Mouse (Mus musculus) testis, adult 2 months (tissue): ENCODE measurements around the gene 1700102P08Rik.

Experiments used
- CTCF ChIP-seq: fragments of 200-500 bp; IDR thresholded peaks from 2 replicates; pipeline ENCODE4 v1.5.1; 2012; ENCODE audit warnings: low read depth, mild to moderate bottlenecking, inconsistent platforms, low read length, moderate library complexity; ENCODE audit not compliant: control insufficient read depth, insufficient read depth, insufficient replicate concordance
- POLR2A ChIP-seq: fragments of 200-500 bp; IDR thresholded peaks from 2 replicates; pipeline ENCODE4 v1.6.1; 2012; ENCODE audit warnings: low read depth, mild to moderate bottlenecking, inconsistent platforms, low read length, moderate library complexity; ENCODE audit not compliant: control insufficient read depth

DNA sequence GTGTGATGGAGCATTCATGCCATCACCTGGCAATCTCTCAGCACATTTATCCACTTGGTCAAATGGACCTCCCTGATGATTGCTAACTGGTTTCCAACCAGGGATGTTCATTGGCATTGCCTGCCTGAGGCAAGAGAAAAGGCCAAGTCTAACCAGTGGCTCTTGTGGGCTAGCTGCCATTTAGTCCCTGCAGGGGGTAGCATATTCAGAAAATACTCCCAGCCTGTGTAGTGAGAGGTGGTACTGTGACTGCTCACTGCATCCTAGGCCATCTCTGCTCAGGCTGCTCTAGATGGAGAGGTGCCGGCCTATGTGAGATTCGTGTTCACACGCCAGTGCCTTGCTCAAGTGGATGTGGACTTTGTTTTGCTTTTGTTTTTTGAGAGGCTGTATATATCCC lies 5.7 kb downstream of the 1700102P08Rik start:
- TF ChIP-seq POLR2A (no peak), CTCF (no peak)
